Mouse (Mus musculus) midbrain, embryonic 16.5 days (tissue): Measurements from ENCODE around the gene Dnajc17. TPM values are rescaled to one million over a fixed set of nuclear protein-coding genes. Genes with fewer than 3 reads are reported as not detected.

Experiments used
- ATAC-seq: fragments of 200-750 bp; cut with Nextera tagmentation; 2 replicates; pipeline ENCODE4 v1.8.0; 2017; ENCODE audit warnings: moderate TSS enrichment
- H3K27ac ChIP-seq: fragments of 300-500 bp; sonication (generic); 2 replicates; pipeline ENCODE4 v1.5.1; 2014; ENCODE audit warnings: mild to moderate bottlenecking, low read length, mixed read lengths
- H3K27me3 ChIP-seq: fragments of 300-500 bp; sonication (generic); 2 replicates; pipeline ENCODE4 v1.6.1; 2014; ENCODE audit warnings: low read depth, low read length, mixed read lengths; ENCODE audit not compliant: control insufficient read depth, insufficient read depth
- H3K36me3 ChIP-seq: fragments of 300-500 bp; sonication (generic); 2 replicates; pipeline ENCODE4 v1.6.1; 2014; ENCODE audit warnings: mild to moderate bottlenecking, low read length, moderate library complexity, mixed read lengths; ENCODE audit not compliant: control insufficient read depth, insufficient read depth
- H3K4me1 ChIP-seq: fragments of 300-500 bp; sonication (generic); 2 replicates; pipeline ENCODE4 v1.6.1; 2014; ENCODE audit warnings: mild to moderate bottlenecking, low read length, mixed read lengths; ENCODE audit not compliant: control insufficient read depth, insufficient read depth
- H3K4me2 ChIP-seq: fragments of 300-500 bp; sonication (generic); 2 replicates; pipeline ENCODE4 v1.6.1; 2014; ENCODE audit warnings: mild to moderate bottlenecking, low read length, mixed read lengths
- H3K4me3 ChIP-seq: fragments of 300-500 bp; sonication (generic); 2 replicates; pipeline ENCODE4 v1.5.1; 2014; ENCODE audit warnings: low read depth, mild to moderate bottlenecking, low read length, moderate library complexity, mixed read lengths
- H3K9ac ChIP-seq: fragments of 300-500 bp; sonication (generic); 2 replicates; pipeline ENCODE4 v1.6.1; 2014; ENCODE audit warnings: low read depth, low read length, mixed read lengths
- H3K9me3 ChIP-seq: fragments of 300-500 bp; sonication (generic); replicated peaks from 2 replicates; pipeline ENCODE4 v1.6.1; 2014; ENCODE audit warnings: mild to moderate bottlenecking, low read length, mixed read lengths; ENCODE audit not compliant: control insufficient read depth, poor library complexity, severe bottlenecking
- WGBS: fragments of 180-500 bp; shearing (Covaris S2); extraction: QIAGEN DNeasy Blood & Tissue Kit; methylation state at CpG from one replicate; pipeline ENCODE4 v1.1.7; 2014; 5-methylcytosine and 5-hydroxymethylcytosine counted together
- polyA plus RNA-seq: library from polyadenylated mRNA; unstranded; fragments of >200 nt; fragmentation: Nextera tagmentation; extraction: Ambion mirVana; gene quantifications from 2 replicates; pipeline ENCODE4 v1.2.1, GENCODE M21; 2015

The Dnajc17 gene
- polyA plus RNA-seq, 1 experiment from 2014 or later = 25.9 TPM

GRCm38 (mm10) chr2:119207961-119208343, 643 bp downstream of the Dnajc17 start:
- H3K9ac ChIP-seq = peak overlapping the region; percentile 78
- no peaks in the 10 kb centered on the region for H3K27me3 ChIP-seq
- H3K4me3 ChIP-seq = peak overlapping the region; percentile 79
- peak overlapping the region; percentile 86 for H3K27ac ChIP-seq
- H3K9me3 ChIP-seq = no peaks in the 10 kb centered on the region
- 0 out of 2 replicates have a peak, but pooled peaks have one; percentile 0 for ATAC-seq
- peaks cover 16% of the 10 kb centered on the region for H3K36me3 ChIP-seq
- H3K4me2 ChIP-seq = peak overlapping the region; percentile 66
- peaks cover 15% of the 10 kb centered on the region for H3K4me1 ChIP-seq
- 15% methylated on average over 6 of the region's 6 CpGs for WGBS

GRCm38 (mm10) chr2:119203871-119204460, 4.6 kb downstream of the Dnajc17 start:
- Histone ChIP-seq H3K4me2 (no peak overlapping the region), H3K27me3 (no peaks in the 10 kb centered on the region), H3K4me3 (no peak overlapping the region), H3K9ac (no peak overlapping the region), H3K27ac (no peak overlapping the region), H3K36me3 (no peaks in the 10 kb centered on the region), H3K4me1 (peaks cover 9% of the 10 kb centered on the region), H3K9me3 (no peaks in the 10 kb centered on the region)
- WGBS = 72% methylated on average over 4 of the region's 4 CpGs
- ATAC-seq = no peak

DNA sequence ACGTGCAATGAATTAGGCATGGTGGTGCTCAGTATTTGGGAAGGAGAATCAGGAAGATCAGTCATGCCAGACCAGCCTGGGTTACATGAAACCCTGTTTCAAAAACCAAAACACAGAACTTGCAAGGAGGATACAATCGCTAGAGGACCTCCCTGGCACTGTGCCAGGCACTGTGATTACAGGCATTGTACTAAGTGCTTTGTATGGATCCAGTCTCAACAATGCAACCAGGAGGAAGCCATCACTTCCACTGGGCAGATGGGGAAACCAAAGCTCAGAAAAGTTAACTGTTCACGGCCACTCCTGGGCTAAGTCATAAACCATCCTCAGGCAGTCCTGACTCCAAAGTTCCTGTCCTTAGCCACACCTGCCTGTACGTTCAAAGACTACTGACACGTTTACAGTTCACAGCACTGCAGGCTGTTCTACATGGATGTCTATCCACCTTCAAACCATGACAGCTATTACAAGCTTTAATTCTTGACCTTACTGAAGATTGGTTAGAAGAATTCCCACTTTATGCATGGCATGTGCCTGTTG, 5.6 kb downstream of the Dnajc17 start:
- peaks cover 9% of the 10 kb centered on the region for H3K4me1 ChIP-seq
- H3K27ac ChIP-seq = no peak overlapping the region
- no peaks in the 10 kb centered on the region for H3K9me3 ChIP-seq
- no peak overlapping the region for H3K9ac ChIP-seq
- no peaks in the 10 kb centered on the region for H3K27me3 ChIP-seq
- WGBS = 57% methylated on average over 5 of the region's 5 CpGs
- ATAC-seq = no peak
- H3K4me3 ChIP-seq = no peak overlapping the region
- H3K4me2 ChIP-seq = no peak overlapping the region
- H3K36me3 ChIP-seq = no peaks in the 10 kb centered on the region

- Histone ChIP-seq H3K9me3 (no peaks in the 10 kb centered on the region), H3K27ac (no peak overlapping the region), H3K27me3 (no peaks in the 10 kb centered on the region), H3K4me2 (no peak overlapping the region), H3K4me1 (no peaks in the 10 kb centered on the region; the same call in 1 of the 2 replicates), H3K9ac (no peak overlapping the region), H3K4me3 (no peak overlapping the region), H3K36me3 (no peaks in the 10 kb centered on the region)
- 39% methylated on average over 3 of the region's 3 CpGs for WGBS
- no peak for ATAC-seq
Measured at GRCm38 (mm10) chr2:119198934-119199333, 9.7 kb downstream of the Dnajc17 start.

DNA sequence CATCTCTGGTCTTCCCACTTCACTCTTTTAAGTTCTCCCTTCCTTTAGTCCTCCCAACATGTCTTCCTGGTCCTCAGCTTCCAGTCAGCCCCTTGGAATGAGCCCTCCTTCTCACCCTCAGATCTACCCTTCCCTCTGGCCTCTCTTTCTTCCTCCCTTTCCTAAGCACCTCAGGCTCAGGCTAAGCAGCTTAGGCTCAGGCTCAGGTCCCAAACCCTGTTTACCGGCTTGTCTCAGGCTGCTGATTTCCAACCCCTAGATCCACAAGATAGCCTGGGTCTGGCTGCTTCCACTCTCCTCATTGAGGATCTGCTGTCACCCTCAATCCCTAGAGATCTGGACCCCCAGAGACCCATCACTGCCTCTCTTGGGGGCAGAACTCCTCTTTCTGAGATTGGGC, 10.5 kb downstream of the Dnajc17 start:
- Histone ChIP-seq H3K4me2 (no peak overlapping the region), H3K4me1 (no peaks in the 10 kb centered on the region), H3K36me3 (no peaks in the 10 kb centered on the region), H3K27ac (no peak overlapping the region), H3K27me3 (no peaks in the 10 kb centered on the region), H3K4me3 (no peak overlapping the region), H3K9ac (no peak overlapping the region), H3K9me3 (no peaks in the 10 kb centered on the region)
- no peak for ATAC-seq
- WGBS = 11% methylated on average over 1 of the region's 1 CpGs

- Histone ChIP-seq H3K9me3 (no peaks in the 10 kb centered on the region), H3K27ac (no peak overlapping the region), H3K4me3 (no peak overlapping the region), H3K27me3 (no peaks in the 10 kb centered on the region), H3K4me2 (no peak overlapping the region), H3K4me1 (no peaks in the 10 kb centered on the region), H3K36me3 (no peaks in the 10 kb centered on the region), H3K9ac (no peak overlapping the region)
- 84% methylated on average over 1 of the region's 1 CpGs for whole genome bisulfite sequencing
- no peak for ATAC-seq
Measured at GRCm38 (mm10) chr2:119197493-119197892, 11.1 kb downstream of the Dnajc17 start.

GRCm38 (mm10) chr2:119196316-119197108, 12.1 kb downstream of the Dnajc17 start:
- Histone ChIP-seq H3K4me3 (no peak overlapping the region), H3K4me2 (no peak overlapping the region), H3K27me3 (no peaks in the 10 kb centered on the region), H3K27ac (no peak overlapping the region), H3K9me3 (no peaks in the 10 kb centered on the region), H3K36me3 (no peaks in the 10 kb centered on the region), H3K9ac (no peak overlapping the region), H3K4me1 (no peaks in the 10 kb centered on the region)
- ATAC-seq = no peak
- WGBS = 40% methylated on average over 4 of the region's 4 CpGs

DNA sequence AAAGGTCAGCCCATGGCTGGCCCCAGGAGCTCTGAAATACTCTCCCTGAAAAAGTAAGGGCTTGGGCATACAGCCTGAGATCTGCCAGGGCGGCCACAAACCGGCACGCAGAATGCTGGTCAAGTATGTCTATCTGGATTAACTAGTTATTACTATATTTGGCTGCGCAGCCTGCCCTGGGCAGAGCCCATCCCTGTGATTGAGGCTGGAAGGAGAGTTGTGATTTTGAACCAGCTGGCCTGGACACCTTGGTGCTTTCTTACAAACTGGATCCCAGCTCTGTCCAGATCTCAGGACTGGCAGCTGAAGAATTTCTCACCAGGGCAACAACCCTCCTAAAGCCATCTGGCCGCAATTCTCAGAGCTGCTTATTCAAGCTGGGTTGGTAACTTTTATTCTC, 14.5 kb downstream of the Dnajc17 start:
- ATAC-seq = no peak
- H3K4me3 ChIP-seq = no peak overlapping the region
- no peak overlapping the region for H3K27ac ChIP-seq
- H3K36me3 ChIP-seq = no peaks in the 10 kb centered on the region
- H3K9ac ChIP-seq = no peak overlapping the region
- no peak overlapping the region for H3K4me2 ChIP-seq
- no peaks in the 10 kb centered on the region for H3K9me3 ChIP-seq
- H3K4me1 ChIP-seq = peaks cover 2% of the 10 kb centered on the region; the same call in 1 of the 2 replicates
- no peaks in the 10 kb centered on the region for H3K27me3 ChIP-seq
- WGBS = 92% methylated on average over 5 of the region's 5 CpGs

DNA sequence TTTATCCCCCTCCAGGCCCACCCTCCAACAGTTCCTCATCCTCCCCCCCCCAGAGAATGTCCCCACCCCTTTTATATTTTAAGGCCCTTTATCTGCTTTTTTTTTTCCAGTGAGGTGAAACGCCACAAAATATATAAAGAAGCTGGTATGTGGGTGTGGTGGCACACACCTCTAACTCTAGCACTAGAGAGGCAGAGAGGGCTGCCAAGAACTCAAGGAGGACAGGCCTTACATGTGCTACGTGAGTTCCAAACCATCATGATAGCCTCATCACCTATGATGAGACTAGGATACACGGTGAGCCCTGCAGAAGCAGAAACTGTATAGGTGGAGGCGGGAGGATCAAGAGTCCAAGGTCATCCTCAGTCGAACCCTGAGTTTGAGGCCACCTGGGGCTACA, 17.6 kb downstream of the Dnajc17 start:
- H3K4me3 ChIP-seq = no peak overlapping the region
- ATAC-seq = no peak
- WGBS = 83% methylated on average over 5 of the region's 5 CpGs

More for the DNA sequence above, 17.6 kb downstream of the Dnajc17 start:
- no peaks in the 10 kb centered on the region for H3K27me3 ChIP-seq
- H3K27ac ChIP-seq = no peak overlapping the region
- peaks cover 3% of the 10 kb centered on the region; the same call in 1 of the 2 replicates for H3K4me1 ChIP-seq
- H3K4me2 ChIP-seq = no peak overlapping the region
- no peaks in the 10 kb centered on the region for H3K9me3 ChIP-seq
- H3K36me3 ChIP-seq = no peaks in the 10 kb centered on the region
- no peak overlapping the region for H3K9ac ChIP-seq
